Mouse (Mus musculus) testis, postnatal 14 days (tissue): Measurements from ENCODE around the gene Nos1.
A peak's percentile ranks its signal among the peaks of the same experiment; 100 is the strongest.

Experiments
- DNase-seq: peaks from one replicate; pipeline ENCODE4 v3.0.0; 2021; ENCODE audit warnings: low spot score

Gene Nos1

DNA sequence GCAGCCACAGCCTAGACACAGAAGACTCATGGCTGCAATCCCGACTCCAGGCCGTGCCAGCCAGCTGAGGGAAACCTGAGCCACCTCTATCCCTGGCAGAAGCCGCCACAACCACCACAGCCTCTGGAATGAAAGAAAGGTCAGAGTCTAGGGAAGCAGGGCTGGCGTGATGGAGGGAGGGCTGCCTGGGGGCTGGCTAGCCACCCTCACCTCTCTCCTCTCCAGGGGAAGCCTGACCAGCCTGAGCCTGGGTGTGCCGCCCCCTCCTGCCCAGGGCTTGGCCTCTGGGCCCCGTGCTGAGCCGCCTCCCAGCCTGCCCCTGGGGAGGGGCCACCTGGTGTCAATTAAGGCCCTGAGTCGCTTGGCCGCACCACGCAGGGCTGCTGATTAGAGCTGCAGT, at the start of gene Nos1:
Gene Nos1 (plus strand): TSS at position 352 of the 400 bp plus-strand sequence.
- no peak for DNase-seq

DNA sequence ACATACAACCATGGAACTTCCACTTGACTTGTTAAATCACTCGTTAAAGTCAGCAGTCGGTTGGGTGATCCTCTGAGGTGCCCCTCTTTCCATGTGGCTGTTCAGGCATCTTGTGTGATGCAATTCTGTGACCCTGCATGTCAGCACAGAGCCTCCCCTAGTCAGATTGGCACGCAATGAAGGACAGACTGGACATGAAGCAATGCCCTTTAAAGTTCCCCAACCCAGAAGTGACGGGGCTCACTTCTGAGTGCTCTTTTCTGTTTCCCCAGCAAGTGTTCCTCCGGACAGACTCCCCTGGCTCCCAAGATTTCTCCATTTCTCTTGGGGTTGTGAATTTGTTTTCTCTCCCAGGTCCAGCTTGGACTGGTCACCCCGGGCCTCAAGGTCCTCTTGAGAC, 49.5 kb upstream of the Nos1 start:
- no peak for DNase-seq

DNA sequence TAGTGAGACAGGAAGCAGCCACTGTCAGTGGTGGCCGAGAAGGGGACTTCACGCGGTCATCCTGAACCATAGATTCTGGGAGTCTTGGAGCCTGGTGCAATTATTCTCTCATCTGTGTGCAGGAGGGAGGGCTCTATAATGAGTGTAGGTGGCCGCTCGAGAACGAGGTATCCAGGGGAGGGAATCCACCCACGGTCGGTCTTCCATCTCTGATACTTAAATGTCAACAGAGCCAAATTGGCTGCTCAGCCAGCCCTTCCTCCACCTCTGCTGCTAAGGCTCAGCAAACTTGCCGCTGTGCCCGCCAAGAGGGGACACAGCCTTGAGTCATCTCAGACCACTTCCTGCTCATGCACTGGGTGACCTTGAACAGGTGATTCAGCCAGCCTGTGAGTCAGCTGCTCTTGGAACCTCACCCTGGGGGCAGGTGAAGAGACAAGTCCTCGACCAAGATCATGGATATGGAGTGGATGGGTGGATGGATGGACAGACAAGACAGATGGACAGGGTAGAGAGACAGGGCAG, 36.1 kb upstream of the Nos1 start:
- no peak for DNase-seq

DNA sequence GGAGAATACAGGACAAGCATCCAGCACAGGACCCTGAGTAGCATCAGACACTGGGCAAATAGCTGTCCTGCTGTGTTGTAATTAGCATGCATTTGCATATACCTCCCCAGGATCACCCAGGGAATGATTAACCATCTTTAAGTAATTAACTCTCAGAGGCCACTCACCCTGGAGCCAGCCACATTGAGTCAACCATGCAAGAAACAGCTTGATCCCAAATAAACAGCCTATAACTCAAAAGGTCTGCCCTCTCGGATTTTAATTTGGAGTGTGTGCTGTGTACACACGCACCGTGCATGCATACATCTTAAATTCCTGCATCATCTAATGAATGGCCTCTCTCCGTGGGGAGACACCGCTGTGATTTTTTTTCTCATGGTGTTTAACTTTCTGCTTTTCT, 31.5 kb upstream of the Nos1 start:
- no peak for DNase-seq

DNA sequence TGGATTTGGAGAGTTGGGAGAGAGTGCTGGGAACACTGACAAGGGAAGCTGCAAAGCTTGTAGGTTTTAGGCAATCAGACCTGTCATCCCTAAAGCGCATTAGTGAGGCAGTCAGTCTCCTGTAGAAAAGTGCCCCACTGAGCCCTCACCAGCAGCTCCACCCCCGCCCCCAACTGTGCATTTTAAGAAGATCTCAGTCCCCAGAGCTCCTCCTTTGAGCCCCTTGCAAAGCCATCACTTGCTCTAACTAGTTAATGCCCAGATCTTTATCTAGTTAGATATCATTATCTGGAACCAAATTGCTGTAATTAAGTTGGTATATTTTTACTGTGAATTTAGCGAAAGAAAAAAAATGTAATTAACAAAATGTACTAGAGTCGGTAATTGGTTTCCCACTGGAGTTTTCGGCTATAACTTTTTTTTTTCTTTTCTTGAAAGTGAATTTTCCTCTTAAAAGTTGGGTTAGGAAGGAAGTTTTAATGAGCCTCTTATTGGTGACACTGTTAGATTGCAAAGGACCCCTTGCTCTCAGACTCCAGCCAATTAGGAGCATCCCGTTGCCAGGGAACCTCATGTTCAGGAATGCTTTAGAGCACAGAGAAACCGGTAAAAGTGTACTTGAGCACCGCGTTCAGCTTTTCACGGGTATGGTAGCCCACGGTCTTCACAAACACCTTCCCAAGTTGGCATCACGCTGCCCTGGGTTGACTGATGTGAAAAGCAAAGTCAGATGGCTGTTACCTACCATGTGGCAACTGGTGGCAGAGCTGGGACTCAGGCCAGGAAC, 22.9 kb upstream of the Nos1 start:
- no peak for DNase-seq

DNA sequence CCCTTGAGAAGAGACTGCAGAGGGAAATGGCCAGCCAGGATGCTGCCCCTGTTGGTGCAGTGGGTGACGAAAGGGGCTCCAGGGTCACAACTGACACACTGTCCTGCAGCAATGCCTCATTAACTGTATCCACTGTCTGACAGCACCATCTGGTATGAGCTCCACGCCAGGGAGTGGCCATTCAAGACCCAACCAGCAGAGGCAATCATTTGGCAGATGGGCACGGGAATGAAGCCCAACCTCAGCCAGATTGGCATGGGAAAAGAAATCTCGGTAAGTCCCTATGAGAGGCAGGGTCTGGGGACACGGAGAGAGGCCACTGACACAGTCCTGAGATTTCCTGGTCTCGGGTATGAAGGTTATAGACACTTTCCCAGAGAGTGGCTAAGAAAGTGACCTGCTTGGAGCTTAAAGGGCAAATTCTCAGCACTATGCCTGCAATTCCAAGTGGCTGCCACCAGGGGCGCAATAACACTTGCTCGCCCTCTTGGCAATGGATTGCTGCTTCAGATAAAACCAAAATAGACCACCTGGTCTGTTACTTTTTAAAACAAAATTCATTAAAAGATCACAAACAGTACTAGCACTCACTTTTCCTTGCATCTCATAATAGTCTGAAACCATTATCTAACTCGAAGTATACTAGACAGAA, 19.5 kb upstream of the Nos1 start:
- no peak for DNase-seq

DNA sequence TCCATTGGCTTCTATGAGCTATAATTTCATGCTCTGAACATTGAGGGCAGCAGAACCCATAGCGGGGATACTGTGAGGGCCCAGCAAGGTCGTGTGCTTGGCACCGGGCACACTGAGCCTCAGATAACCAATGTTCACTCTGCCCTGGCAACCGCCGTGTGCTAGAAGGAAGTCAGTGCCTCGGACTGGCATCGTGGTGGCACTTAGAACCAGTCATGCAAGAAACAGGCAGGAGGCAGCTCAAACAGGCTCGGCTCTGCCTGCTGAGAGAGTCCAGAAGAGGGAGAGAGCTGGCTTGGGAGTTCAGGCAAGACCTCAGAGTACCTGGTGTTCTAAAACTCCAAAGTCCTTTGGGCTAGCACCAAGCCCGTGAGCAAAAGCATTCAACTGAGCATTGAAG, 16.3 kb upstream of the Nos1 start:
- no peak for DNase-seq

DNA sequence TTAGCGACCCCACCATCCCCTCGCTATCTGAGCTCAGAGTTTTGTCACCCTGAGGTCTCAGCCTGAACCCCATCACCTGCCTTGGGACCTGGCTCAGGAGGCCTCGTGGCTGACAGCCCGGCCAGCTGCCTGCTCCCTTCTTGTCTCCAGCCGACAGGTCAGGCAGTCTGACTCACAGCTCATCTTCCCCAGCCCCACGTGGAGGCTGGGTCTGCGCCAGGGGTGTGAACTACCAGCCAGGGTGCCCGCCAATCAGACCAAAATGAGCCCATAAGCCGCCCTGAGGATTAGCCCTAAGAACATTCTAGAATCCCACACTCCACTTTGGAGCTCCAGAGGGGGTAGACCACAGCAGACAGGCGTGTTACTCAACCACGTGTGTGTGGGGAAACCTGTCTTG, 1.7 kb upstream of the Nos1 start:
- DNase-seq: no peak

DNA sequence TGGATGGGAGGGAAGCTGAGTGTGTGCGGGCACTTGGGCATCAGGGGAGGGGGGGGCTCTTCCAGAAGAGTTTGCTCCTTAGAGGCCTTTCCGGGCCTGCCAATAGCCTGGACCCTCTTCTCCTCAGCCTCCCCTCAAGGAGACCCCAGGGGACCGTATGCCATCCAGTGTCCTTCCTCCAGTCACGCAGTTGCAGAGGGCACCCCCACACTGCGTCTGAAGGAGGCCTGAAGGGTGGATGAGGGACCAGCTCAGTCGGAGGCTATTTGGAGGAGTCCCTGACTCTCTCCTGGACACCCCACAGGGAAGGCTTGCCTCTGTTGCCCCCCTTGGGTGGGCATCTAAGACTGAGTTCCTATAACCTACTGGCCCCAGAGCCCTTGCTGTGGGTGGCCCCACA, 346 bp downstream of the Nos1 start:
- no peak for DNase-seq

DNA sequence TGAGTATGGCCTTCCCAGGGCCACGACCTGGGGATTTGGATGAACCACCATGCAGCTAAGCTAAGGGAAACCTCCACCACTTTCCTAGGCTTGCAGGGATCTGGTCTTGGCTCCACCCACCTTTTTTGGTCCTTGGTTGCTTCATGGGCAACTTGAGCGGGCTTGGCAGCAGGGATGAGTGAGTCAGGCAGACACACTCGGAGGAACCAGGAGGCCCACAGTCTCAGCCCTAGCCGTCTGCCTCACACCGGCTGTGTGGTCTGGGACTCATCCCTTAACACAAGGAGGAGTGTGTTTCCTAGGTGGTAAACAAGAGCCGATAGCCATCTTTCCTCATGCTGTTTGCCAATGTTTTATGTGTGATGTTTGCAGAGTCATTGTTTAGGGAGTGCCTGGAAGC, 9.2 kb downstream of the Nos1 start:
- DNase-seq: no peak

DNA sequence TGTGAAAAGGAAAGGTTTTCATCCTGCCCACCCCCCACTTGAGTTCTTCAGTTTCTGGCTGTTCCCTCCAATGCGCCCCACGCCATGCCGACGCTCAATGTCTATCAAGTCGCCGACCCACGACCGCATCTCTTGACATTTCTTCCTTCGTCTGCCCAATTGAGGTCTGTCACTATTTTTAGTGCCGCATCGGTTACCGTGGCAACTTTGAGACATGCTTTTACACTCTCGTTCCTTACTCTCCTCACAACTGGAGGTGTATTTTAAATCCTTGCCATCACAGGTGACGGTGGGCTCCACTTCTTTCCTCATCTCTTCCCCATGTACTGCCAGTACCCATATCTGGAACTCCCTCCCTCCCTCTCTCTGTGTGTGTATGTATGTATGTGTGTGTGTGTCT, 11.0 kb downstream of the Nos1 start:
- DNase-seq: no peak

DNA sequence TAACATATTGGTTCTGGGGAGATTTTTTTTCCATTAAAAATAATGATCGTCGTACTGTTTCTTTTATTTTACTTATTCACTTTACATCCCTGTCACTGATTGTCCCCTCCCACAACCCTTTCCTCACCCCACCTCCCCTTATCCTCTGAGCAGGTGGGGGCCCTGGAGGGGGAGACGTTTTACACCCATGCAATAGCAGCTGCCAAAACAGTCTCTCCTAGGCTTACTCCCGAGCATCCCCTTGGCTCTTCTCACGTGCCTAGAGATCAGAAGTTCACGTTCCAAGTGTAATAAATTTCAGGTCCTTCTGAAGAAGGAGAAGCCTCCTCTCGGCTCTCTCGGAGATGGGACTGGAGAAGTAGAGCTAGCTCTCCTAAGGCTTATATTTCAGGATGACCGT, 20.0 kb downstream of the Nos1 start:
- no peak for DNase-seq

DNA sequence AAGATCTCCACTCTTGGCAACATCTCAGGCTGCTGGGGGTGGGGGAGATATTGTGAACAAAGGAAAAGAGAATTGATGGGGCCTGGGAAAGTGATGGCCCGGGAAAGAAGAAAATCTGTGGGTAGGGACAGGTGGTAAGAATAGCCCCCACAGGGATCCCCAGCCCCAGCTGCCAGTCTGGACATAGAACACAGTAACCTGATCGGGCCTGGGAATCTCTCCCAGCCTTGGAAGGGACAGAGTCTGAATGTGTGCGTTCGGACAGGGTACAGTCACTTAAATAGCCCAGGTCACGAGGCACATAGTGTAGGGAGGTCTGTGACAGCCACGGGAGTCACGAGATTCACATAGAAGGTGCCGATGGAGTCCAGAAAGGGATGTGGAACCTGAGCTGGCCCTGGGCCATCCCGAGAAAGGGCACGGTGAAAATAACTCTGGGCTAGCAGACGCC, 21.3 kb downstream of the Nos1 start:
- no peak for DNase-seq

DNA sequence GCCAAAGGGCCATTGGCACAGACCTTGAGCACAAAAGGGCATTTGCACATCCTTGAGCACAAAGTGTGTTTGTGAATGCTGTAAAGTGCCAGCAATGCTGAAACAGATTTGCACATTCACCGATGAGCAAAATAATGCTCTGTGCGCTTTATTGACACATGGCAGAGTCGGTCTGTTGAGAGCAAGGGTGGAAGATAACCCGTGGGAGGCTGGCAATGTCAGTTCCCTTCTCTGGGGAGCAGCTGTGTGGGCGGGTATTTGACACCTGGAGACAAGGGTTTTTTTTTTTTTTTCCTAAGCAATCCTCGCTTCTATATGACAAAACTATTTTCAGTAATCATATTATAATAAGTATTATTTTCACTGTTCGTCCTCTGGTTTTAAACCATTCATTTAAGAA, 22.7 kb downstream of the Nos1 start:
- DNase-seq: no peak

DNA sequence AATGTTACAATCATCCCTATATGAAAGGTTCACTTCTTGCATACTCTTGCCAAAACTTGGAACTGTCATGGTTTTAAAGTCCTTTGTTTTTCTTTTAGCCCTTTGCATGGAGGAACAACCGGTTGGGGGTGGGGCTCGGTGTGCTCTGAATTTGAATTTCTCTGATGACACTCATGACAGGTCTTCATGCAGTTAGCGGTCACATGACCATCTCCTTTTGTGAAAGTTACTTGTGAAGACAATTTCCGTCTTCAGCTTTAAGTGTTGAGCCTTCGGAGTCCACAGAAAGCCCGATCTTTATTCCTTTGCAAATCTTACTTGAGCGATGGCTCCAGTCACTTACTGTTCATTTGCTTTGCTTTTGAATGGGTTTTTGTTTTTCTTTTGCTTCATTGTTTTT, 30.1 kb downstream of the Nos1 start:
- no peak for DNase-seq

DNA sequence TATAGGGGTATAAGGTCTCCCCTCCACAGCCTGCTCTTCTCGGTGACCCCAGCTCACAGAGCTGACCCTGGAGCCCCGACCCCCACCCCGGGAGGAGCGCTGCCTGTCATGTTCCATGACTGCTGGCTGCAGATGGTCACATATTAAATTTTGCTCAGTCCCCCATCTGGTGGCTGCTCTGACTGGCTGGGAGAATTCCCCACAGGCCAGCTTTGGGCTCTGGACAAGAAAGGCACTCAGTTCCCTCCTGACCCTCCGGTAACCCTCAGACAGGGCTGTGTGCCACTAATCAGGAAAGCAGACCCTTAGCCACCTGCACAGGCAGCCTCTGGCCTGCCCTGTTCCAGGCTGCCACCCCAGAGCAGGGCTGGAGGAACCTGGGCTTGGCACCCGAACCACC, 38.0 kb downstream of the Nos1 start:
- DNase-seq: no peak

DNA sequence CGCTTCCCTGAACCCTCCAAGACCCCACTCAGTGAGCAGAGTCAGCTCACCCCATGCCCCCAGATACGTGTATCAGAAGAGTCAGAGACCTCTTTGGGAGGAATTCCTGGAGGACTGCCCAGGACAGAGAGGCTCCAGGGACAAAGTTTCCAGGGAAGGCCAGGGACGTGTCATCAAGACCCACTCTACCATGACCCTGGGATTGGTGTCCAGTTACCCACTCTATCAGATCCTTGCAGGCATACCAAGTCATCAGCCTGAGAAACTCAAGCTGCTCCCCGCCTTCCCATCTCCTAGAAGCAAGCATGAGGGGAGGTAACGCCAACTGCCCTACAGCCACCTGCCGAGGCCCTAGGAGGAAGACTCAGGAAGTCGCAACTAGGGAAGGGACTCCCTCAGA, 39.6 kb downstream of the Nos1 start:
- no peak for DNase-seq

DNA sequence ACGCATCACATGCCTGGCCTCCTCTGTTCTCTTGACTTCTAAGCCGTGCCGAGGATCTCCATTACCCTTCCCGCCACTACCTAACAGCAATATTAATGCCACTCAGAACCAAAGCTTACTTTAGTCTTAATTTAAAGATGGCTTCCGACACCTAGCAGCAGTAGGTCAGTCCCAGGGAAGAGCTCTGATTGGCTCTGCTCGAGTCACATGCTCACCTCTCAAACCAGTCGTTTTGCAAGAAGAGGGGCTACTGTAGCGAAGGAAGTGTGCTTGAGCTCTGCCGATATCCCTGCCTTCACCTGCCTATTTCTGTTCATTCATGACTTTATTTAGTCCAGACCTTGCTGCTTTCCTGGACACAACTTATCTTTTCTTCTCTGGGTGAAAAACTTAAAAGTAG, 43.0 kb downstream of the Nos1 start:
- DNase-seq: peak; percentile 74

DNA sequence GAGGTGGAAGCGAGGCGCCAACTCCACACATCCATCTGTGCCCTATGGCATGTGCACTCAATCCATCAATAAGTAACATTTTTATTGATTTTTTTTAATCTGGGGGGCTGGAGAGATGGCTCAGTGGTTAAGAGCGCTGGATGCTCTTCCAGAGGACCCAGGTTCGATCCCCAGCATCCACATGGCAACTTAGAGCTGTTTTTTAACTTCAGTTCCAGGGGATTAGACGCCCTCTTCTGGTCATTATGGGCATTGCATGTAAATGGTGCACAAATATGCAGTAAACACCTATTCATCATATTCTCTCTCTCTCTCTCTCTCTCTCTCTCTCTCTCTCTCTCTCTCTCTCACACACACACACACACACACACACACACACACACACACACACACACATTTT, 43.7 kb downstream of the Nos1 start:
- peak; percentile 26 for DNase-seq

DNA sequence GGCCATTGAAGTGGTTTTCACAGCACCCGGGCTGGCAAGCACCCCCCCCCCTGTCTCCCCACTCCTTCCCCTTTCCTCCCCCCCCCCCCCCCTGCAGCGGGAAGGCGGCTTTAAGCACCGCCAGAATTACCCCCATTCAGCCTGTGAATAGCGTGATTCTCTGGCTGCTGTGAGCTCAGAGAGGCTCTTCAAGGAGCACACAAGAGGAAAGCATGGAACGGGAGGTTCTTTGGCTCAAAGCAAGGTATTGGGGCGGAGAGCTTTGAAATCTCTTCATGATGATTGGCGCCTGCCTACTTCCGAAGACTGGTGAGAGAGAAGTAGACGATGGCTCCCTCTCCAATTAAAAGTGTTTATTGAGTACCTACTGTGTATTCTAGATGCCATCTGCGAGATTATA, 44.5 kb downstream of the Nos1 start:
- DNase-seq: no peak

DNA sequence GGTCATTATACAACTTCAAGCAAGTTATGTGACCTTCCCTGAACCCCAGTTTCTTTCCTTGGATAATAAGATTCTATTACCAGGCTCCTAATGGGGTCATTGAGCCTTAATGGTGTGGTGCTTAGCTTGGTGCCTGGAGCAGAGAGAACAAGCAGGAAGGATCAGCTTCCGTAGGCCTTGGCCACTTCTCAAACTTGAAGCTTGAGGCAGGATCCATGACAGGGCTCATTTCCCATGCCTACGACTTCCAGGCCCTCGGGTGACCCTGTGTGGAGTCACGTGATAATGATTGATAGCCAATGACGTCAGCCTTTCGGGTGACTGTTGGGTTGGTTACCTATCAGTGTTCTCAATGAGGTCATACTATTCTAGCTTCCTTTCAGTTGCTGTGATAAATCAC, 46.5 kb downstream of the Nos1 start:
- no peak for DNase-seq

DNA sequence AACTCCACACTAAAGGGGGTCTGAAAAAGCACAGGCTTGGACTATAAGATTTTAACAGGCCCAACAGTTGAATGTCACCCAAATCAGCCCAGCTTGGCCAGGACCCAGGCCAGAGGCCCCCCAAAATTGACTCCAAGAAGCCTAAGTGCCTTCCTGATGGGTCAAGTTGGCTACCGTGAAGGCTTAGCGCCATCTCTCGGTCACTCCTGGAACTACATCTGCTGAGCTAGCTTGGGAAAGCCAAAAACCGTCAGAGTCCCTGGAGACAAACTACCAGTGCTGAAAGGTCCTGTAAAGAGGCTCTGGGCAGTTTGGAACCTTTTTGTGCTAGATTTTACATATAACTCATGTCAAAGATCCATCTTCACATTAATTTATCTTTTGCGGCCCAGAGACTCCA, 56.1 kb downstream of the Nos1 start:
- peak; percentile 25 for DNase-seq

DNA sequence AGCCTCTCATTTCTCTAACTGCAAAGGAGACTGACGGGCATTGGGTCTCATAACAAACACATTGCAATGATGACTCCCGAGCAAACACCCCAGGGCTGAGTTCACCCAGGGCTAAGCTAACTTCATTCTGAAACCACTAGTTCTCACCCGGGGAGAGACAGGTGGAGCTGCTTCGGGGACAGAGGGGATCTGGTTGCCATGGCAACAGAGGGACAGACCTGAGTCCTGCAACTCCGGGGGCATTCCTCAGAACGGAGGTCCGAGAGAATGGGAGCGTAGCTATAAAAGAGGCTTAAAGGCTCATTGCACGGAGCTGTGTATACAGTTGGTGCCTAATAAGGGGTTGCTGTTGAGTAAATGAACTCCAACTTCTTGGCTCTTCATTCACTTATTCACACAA, 56.9 kb downstream of the Nos1 start:
- no peak for DNase-seq

DNA sequence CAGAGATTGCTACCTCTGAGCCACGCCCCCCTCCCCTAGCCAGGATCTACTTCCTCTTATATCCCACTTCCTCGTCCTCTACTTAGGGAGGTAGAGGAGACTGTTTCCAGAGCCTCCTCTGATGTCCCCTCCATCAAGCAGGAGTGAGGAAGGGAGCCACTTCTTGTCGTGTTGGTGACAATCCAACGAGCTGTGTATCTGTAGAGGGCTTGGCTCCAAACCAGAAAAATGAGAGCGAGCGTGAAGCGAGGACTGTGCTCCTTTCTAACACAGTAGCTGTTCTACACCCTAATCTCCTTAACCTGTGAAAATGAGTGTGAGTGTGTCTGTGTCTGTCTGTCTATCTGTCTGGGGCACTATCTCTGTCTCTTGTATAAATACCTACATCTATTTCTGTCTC, 58.7 kb downstream of the Nos1 start:
- no peak for DNase-seq
